Mouse (Mus musculus) CD8-positive naive resting alpha-beta T cell, adult 2 months (primary cell): ENCODE measurements at regions not wholly inside any gene's neighbourhood (a gene's known extent, or its start where the extent isn't known, plus 50 kb on each side); places are given as distances from the start of the nearest gene placed in this dataset.

Experiments used
- DNase-seq, 2 experiments: peaks; one replicate each; pipeline ENCODE4 v3.0.0; 2022; ENCODE audit warnings: low read depth in 2 of 2, low spot score in 2 of 2

DNA sequence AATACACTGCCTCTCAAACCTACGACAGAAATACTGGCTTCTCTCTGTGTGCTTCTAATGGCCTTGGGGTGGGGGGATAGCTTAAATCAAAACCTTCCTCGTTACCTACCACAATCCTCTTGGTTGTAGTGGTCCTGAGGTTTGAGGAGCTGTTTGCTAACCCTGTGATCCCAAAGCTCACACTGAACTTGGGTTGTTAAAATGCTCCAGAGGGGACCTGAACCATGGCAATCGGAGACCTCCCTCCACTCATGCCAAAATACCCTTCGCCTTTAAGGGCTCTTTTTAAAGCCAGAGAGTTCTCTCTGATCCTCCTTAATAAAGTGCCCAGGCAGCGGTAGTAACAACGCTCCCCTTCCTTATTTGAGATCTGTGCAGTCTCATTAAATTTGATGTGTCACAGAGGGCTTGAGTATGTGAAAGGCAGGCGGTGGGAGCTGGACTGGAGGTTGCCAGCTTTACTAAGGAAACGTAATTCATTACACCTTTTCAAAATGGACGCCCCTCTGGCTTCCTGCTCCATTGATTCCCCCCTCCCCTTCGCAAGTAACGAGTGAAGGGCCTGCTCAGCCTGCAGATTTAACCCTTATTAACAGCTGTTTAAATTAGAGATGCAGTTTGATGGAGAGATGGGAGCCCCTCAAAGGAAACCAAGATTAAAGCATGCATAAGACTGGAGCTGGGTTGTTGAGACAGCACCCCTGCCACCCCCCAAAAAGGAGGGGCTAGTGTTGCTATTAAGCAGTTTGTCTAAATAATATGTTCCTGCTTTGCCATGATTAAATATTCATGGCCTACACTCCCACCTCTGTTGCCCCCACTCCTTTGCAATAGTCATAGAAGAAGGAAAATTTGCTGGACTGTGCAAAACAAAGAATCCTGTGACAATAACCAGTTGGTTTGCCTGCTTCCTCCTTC, 289.4 kb downstream of the Sorl1 start:
- no peak for DNase-seq

DNA sequence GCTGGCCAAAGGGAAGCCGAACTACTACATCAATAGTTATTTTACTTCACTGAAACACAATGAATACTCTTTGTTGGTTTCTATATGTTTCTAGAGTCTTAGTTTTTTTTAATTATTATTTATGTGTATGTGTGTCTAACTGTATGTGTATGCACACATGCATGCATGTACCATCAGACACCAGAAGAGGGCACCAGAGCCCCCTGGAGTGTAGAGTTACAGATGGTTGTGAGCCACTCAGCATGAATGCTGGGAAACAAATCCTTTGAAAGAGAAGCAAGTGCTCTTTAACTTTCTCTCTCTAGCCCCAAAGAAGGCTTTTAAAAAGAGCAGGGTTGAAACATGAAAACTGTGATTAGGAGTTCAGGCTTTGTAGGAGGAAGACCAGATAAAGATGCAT, 290.7 kb downstream of the Sorl1 start:
- DNase-seq: no peak

DNA sequence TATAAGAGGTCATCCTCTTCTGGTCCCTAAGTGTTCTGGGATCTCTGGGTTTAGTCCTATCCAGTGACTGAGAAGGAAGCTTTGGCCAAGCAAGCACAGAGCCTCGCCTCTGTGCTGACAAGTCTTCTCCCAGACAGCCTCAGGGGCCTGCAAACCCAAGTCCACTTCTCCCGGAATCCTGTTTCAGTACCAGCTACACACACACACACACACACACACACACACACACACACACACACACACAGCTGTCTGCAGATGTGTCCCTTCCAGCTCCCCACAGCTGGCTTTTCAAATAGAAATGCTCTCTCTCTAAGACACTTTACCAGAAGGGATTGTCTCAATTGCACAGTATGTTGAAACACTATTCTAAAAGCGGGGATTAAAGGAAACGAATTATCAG, 296.7 kb downstream of the Sorl1 start:
- no peak for DNase-seq

DNA sequence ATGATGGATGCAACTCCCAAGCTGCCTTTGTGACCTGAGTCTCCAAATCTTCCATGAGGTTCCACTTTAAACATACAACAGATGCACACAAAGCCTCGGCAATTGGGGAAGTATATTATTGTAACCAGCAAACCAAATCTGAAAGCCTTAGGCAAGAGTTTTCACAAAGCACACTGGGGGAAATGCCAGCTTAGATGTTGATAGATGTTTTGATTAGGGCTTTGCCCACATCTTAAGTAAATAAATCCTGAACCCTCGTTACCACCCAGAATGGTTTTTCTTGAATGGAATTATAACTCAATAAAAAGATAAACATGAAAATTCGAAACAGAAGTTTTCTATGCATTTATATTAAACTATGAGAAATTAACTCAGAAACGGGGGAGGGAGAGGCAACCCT, 302.7 kb downstream of the Sorl1 start:
- DNase-seq: no peak

DNA sequence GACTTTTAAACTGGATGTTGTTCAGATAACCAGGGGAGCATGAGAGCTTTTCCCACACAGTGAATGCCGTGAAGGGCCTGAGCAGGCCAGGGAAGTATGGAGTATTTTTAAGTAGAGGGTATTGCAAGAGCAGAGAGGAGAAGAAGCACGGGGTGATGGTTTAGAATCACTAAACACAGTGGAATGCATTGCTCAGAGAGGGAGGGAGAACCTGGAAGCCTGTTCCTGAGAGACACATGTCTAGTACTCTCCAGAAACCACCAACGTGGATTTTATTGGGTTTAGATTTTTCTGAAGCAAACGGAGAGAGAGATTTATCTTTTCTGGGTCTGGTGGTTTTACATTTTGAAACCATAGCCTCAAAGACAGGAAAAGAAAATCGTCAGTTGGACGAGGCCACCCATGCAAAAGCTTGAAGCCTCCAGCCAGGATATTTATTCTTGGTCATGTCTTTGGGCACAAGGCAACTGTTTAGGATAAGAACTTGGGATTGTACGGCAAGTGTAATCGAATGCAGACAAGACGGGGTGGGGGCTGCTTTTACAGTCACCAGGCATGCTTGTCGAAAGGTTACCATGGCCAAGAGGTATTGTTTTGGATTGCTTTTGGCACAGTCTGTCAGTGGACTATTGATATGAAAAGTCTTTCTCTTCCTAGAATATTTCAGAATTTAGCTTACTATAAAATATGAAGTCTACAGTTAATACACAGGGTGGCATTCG, 306.2 kb downstream of the Sorl1 start:
- no peak for DNase-seq

DNA sequence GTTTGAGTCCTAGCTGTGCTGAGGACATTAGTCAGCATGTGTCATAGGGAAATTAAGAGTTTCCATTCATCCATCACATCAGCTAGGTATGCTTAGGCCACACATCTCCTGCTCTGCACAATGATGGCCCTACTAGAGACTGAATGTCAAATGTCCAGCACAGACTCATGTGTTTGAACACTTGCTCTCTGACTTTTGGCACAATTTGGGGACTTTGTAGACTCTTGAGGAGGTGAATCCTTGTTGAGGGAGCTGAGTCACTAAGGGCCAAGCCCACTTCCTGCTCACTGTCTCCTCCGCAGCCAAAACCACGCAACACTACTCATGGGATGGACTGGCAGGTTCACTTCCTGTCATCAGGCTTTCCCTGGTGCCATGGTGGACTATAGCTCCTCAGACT, 308.2 kb downstream of the Sorl1 start:
- no peak for DNase-seq

DNA sequence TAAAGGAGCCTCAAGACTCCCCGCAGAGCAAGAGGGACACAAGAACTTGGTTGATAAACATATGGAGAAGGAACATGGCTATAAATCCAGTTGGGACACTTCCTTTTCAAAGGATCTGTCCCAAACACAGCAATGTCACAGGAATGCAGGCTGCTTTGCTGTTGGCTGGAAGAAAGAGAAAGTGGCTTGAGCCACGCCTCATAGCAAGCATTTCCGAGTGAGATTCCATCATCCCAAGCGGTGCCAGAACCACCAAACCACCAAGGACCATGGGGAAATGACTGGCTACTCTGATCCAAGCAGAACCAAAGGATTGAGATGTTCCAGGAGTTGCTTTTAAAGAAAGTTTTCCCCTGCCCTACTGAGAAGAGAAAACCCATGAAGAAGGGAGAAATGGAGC, 314.8 kb downstream of the Sorl1 start:
- no peak for DNase-seq

DNA sequence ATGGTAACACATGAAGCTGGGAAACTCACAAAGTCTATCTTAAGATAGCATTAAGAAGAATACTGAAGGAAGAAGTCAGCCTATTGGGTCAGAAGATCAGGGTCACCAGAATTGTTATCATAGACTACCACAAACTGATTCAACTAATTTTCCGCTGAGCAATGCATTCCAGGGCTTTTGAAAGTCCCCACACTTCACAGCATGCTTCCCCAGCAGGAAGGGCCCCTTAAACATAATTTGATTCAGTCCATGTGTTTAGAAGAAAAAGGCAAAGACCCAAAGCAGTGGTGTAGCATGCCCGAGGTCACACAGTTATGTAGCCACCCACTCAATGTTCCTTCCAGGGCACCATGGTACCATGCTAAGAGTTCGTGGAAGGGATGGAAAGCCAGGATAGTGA, 315.3 kb downstream of the Sorl1 start:
- DNase-seq: no peak

DNA sequence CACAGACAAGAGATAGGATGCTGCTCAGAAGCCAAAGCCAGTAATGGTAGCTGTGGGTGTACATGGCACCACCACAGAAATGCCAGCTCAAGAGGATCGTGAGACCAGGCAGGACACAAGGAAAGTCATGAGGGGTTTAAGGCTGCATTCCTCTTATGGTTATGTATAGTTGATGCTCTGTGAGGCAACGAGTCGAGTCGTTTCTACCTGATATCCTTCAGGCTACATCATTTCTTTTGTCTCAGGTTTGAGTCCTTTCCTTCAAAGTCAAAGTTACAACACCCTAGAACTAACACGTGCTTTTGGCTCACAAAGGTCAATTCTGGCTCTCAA, 317.8 kb downstream of the Sorl1 start:
- no peak for DNase-seq

DNA sequence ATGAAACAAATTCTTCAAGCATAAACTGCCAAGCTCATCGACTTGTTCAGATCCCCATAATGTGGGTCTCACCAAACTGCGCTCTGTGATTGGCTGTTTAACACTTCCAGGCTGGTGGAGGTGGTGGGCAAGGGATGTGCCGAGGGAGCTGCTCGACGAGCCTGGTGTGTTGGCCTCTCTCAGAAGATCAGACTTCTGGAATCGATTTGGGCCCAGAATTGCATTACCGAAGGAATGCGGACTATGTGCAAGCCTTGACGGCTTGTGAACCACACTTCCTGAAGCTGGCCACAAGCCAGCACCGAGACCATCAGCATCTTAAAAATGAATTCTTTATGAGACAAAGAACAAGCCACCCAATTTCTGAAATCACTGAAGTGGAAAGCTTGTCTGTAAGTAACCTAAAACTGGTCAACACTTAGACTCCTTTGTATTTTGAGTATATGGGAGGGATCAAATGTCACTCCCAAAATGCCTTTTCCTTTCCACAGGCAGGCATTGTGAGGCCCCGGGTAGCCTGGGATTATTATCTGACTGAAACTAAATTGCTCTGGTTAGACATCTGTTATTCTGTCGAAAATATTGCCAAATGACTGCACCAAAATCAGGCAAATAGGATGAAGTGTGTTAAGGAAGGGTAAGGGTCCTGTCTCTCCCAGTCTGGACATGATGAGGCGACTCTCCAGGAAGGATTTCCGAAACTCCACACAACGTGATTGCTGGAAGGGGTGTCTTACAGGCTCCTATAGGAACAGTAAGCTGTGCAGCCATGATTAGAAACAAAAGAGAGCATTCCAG, 318.4 kb downstream of the Sorl1 start:
- no peak for DNase-seq

DNA sequence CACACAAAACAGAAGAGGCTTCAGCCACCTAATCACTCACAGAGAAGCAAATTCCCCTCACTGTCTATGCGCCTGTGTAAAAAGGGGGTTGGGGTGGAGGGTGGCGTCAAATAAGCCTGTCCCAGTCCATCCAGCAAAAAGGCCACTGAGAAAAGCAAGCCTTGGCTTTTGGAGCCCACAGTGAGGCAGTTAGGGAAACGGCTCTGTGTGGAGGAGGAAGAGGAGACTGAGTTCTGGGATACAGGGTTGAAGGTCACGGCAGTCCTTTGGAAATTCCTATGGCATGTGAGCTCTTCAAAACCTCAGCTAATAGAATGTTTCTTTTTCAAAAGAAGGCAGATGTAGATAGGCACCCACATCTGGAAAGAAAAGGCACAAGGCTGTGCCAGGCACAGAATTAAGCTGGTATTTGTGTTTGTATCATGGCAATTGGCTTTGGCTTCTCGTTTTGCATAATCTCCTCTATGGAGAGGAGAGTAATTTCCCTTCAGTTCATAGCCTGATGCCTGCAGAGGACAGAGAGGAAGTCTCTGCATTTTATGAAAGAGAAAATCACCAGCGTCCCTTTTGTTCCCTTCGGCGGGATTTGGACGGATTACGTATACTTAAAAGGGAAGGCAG, 319.3 kb downstream of the Sorl1 start:
- DNase-seq: no peak

DNA sequence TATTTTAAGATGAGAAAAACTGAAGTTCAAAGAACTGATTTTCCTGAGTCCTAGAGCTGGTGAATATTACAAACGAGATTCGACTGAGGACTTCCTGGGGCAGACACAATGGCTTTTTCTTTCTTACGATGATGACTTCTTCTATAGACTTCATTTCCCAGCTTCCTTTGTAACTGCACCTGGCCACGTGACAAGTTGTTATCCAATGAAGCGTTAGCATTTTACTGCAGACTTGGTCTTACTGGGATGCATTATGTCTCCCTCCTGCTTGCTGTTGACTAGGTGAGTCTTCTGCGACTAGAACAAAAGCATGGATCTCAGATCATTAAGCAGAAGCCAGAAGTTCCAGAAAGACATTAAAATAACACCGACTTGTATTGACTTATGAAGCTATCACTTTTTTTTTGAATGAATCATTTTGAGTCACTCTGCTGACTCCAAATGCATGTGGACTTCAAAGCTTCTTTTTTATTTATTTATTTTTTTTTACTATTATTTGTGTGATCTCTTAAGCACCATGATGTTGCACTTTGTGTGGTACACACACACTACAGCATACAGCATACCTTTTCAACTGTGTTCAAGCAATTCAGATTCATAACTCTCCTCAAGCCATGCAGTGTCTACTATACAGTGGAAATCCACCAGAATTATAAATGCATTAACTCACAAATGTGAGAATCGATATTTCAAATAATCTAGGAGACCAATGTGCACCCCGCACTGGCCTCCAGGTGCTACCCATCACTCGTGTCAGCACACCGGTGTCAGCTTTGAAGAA, 320.2 kb downstream of the Sorl1 start:
- DNase-seq: no peak

DNA sequence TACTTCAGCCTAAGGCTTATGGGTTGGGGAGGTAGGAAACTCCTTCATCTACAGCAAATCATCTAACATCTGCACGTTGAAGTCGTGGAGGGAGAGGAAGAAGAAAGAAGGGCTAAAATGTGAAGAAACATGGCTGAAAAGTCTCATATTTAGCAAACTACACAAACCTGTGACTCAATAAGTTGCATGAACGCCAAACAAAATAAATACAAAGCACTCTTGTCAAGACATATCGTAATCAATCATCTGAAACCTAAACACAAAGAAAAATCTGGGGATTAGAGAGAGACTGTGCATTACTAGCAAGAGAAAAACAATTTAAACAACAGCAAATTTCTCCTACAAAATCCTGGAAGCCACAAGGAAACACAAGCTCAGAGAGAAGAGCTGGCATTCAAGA, 322.7 kb downstream of the Sorl1 start:
- DNase-seq: no peak

DNA sequence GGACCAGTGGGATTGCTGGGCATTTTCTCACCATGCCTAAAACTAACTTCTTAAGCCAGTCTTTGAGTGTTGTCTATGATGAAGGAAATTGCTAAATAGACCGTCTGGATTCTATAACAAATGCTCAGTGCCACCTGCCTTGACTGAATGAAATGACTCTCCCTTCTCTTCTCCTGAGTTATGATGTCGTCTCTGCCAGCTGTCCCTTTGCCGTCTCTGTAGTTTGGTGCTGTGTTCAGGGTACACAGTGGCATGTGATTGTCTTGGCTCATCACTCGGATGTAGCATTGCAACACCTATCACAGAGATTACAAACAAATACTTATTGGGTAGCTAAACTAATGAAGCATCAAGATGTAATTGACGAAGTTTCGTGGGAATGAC, 331.3 kb downstream of the Sorl1 start:
- DNase-seq: no peak

DNA sequence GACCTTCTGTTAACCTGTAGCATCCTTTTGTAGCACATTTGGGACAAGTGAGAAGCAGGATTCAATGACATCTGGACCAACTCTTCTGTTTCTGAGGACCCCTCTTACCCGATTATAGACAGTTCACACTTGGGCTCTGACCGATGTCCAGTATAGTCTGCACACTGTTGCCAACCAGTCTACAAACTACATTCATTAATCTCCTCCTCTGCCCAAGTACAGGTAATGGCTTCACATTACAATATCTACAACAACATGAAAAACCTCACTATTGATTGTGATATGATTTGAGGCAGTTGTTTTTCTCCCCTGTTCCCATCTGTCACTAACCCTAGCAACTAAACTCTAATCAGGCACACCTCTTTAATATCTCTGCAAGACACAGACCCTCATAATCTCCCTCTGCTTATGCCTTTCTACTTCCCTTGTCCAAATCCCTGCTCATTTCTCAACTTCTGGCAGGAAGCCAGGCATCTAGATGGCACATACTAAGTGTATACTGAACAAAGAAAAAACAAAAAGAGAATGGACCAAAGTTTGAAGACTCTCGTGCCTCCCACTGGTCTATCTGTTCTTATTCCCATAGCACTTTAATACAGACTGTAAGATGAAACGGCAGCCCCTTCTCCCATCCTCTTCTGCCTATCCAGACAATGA, 331.8 kb downstream of the Sorl1 start:
- no peak for DNase-seq

DNA sequence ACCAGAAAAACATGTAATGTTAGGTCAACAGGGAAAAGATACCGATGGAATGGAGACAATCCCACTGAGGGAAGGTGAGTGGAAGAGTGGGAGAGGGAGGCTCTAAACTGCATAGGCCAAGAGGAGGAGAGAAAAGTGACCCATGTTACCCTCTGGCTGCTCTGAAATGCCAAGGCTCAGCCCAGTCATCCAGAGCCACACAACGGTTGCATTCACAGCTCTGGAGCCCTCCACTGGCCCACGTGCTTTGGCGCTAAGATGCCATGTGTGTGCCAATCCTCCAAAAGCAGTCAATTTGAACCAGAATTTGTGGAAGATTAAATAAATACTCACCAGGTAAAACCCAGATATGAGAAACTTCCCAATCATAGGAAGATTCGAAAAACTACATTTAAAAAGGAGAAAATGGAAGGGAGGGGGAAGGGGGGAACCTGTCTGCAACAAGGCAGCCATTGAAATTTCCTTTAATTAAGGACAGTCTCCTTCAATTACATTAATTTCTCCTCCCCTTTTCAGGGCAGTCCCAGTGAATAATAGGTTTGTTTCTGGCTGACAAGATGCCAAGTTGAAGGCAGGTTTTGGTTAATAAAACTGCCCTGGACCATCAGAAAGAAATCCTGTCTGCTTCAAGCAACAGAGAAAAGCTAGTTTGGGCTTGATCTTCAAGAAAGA, 332.5 kb downstream of the Sorl1 start:
- DNase-seq: no peak

DNA sequence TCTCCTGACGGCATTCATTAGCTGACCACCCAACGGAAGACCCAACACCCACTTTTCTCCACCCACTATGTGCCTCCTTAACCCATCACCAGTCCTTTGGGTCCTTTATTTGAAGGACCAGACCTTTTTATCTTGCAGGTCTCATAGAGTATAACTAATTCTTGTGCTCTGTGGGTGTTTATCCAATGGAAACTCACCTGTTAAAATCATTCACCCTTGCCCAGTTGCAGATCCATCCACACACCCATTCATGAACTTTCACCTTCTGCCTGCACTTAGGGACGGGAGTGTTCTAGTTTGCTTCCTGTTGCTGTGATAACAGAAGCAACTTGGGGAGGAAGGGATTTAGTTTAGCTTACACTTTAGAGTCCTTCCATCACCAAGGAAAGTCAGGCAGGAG, 339.0 kb downstream of the Sorl1 start:
- DNase-seq: no peak

DNA sequence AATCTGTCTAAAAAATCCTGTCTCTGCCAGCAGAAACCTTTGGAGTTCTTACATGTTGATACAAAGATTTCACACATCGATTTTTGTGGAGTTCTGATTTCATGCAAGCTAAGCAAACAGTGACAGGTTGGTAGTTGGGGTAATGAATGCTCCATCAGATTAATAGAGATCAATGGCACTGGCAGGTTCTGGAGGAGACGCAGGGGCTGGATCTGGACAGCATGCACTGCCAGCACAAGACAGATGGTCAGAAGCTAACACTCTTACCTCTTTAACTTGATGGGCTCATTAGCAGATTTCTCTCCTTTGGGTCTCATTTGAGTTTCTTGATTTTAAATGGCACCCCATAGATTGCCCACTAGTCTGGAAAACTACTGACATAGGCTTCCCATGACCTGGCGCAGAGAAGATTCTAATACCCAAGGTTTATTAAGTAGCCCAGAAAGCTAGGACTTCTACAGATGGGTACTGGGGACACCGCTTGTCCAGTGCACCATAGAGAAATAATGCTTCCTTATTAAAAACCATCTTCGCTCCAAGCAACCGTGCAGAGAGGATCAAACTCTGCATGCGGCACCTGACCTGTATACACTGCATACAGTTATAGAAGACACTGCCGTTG, 351.7 kb downstream of the Sorl1 start:
- DNase-seq: no peak

DNA sequence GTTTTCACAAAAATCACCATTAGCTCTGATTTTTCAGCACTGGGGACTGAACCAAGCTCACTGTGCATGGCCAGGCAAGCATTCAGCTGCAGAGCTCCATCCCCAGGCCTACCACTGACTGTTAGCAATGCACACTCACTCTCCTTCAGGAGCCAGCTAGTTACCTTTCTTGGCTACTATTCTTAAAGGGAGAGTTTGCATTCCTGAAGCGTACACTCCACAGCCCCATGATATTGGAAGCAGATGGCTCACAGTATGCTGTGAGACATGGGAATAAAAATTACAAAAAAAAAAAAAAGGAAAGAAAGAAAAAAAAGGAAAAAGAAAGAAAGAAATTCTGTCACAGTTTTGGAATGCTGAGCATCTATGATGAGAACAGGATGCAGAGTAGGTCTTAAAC, 352.8 kb downstream of the Sorl1 start:
- DNase-seq: no peak
